In genomic region chr15:100424396-100425122, GRCm38 (mm10) we compare ENCODE assay signal across 8 mouse cellular contexts. TPM values are rescaled to one million over a fixed set of nuclear protein-coding genes. Genes with fewer than 3 reads are reported as not detected.
DNase-seq lines count a peak whose midpoint lies in the region; ATAC-seq and TF ChIP-seq lines count a peak whose summit lies in the region.

Gene Slc11a2 (minus strand): TSS chr15:100425072.

- H3K4me3 ChIP-seq in C2C12 (ENCODE audit: insufficient read depth, poor library complexity, severe bottlenecking), result no peak within 1 kb of the TSS
- peak within 1 kb of the TSS; percentile 93 for H3K4me3 ChIP-seq in forebrain, embryonic 14.5 days (ENCODE audit: low read depth, low read length)
- H3K4me3 ChIP-seq in hindbrain, embryonic 13.5 days, result peak within 1 kb of the TSS; percentile 97
- H3K4me3 ChIP-seq in midbrain, embryonic 15.5 days, result peak within 1 kb of the TSS; percentile 97

- H3K9ac ChIP-seq in forebrain, embryonic 14.5 days (ENCODE audit: low read length), result peak within 1 kb of the TSS; percentile 10; the same call in 1 of the 2 replicates
- peak within 1 kb of the TSS; percentile 43; the same call in 1 of the 2 replicates for H3K9ac ChIP-seq in hindbrain, embryonic 13.5 days
- H3K9ac ChIP-seq in midbrain, embryonic 15.5 days, result 0 out of 2 replicates have a peak within 1 kb of the TSS, but pooled peaks have one; percentile 46

- intact Hi-C loops in left cerebral cortex, postnatal 10 days (cut with DNase I), result no loop called here

- no peak within 1 kb of the TSS for H3K27ac ChIP-seq in forebrain, embryonic 14.5 days (ENCODE audit: low read depth, low read length)
- no peak within 1 kb of the TSS for H3K27ac ChIP-seq in hindbrain, embryonic 13.5 days
- H3K27ac ChIP-seq in midbrain, embryonic 15.5 days, result no peak within 1 kb of the TSS

- no peaks in the 10 kb centered on the region for H3K27me3 ChIP-seq in C2C12 (ENCODE audit: control insufficient read depth, insufficient read depth, insufficient read length)
- H3K27me3 ChIP-seq in forebrain, embryonic 14.5 days (replicated peaks; ENCODE audit: control insufficient read depth, insufficient read depth, low read length), result peaks cover 23% of the 10 kb centered on the region
- H3K27me3 ChIP-seq in hindbrain, embryonic 13.5 days, result peaks cover 30% of the 10 kb centered on the region
- H3K27me3 ChIP-seq in midbrain, embryonic 15.5 days (replicated peaks), result peaks cover 27% of the 10 kb centered on the region

- H3K79me2 ChIP-seq in C2C12 (ENCODE audit: control insufficient read depth, insufficient read depth), result peaks cover 32% of the 10 kb centered on the region

- H3K4me2 ChIP-seq in forebrain, embryonic 14.5 days (ENCODE audit: low read length), result peak within 1 kb of the TSS; percentile 69
- H3K4me2 ChIP-seq in hindbrain, embryonic 13.5 days, result peak within 1 kb of the TSS; percentile 83
- peak within 1 kb of the TSS; percentile 94 for H3K4me2 ChIP-seq in midbrain, embryonic 15.5 days

- H3K4me1 ChIP-seq in forebrain, embryonic 14.5 days (ENCODE audit: control insufficient read depth, insufficient read depth, low read length), result peaks cover 12% of the 10 kb centered on the region
- peaks cover 39% of the 10 kb centered on the region for H3K4me1 ChIP-seq in hindbrain, embryonic 13.5 days (replicated peaks)
- peaks cover 38% of the 10 kb centered on the region for H3K4me1 ChIP-seq in midbrain, embryonic 15.5 days

- peaks cover 20% of the 10 kb centered on the region for H3K79me3 ChIP-seq in C2C12 (ENCODE audit: low read depth)

- no peaks in the 10 kb centered on the region for H3K36me3 ChIP-seq in C2C12 (ENCODE audit: control insufficient read depth, insufficient read depth)
- H3K36me3 ChIP-seq in forebrain, embryonic 14.5 days (ENCODE audit: control insufficient read depth, insufficient read depth, low read length), result no peaks in the 10 kb centered on the region
- H3K36me3 ChIP-seq in hindbrain, embryonic 13.5 days, result no peaks in the 10 kb centered on the region
- no peaks in the 10 kb centered on the region for H3K36me3 ChIP-seq in midbrain, embryonic 15.5 days (replicated peaks)

- H3K9me3 ChIP-seq in forebrain, embryonic 14.5 days (replicated peaks; ENCODE audit: control insufficient read depth, low read length), result no peaks in the 10 kb centered on the region
- no peaks in the 10 kb centered on the region for H3K9me3 ChIP-seq in hindbrain, embryonic 13.5 days
- no peaks in the 10 kb centered on the region for H3K9me3 ChIP-seq in midbrain, embryonic 15.5 days

- 22% methylated on average over 17 of the region's 17 CpGs for WGBS in forebrain, embryonic 14.5 days
- WGBS in hindbrain, embryonic 13.5 days, result 37% methylated on average over 17 of the region's 17 CpGs
- WGBS in midbrain, embryonic 15.5 days, result 31% methylated on average over 17 of the region's 17 CpGs

- no peak for ATAC-seq in forebrain, embryonic 14.5 days
- no peak for ATAC-seq in hindbrain, embryonic 13.5 days (ENCODE audit: low FRiP score)
- no peak for ATAC-seq in midbrain, embryonic 15.5 days (replicated peaks)

- TF ChIP-seq CTCF in C2C12 (IDR thresholded peaks at IDR 0.05; ENCODE audit: control insufficient read depth, insufficient read depth, insufficient read length), result no peak

- peak within 1 kb of the TSS; percentile 10 for H3ac ChIP-seq in C2C12 (ENCODE audit: control insufficient read depth, insufficient read length, low read depth)

- no peak for DNase-seq in adrenal gland, adult 18-20 months (ENCODE audit: low spot score in 2 of 2)
- no peak for DNase-seq in forebrain, embryonic 14.5 days (ENCODE audit: low spot score)
- no peak for DNase-seq in left cerebral cortex, postnatal 10 days (ENCODE audit: extremely low spot score in 1 of 2, low spot score in 2 of 2)
- DNase-seq in right cerebral cortex, postnatal 36 days (ENCODE audit: low spot score in 2 of 2), result no peak
- DNase-seq in frontal cortex, postnatal 14 days (ENCODE audit: low spot score in 2 of 2), result no peak

TF ChIP-seq in C2C12, 6 proteins besides CTCF, POLR2A, EP300 and RAD21:
- TF ChIP-seq CEBPB (IDR thresholded peaks at IDR 0.05; ENCODE audit: low read depth) (no peak), FOSL1 (IDR thresholded peaks at IDR 0.05; ENCODE audit: insufficient read depth, low read length, poor library complexity, severe bottlenecking) (no peak), MAX (IDR thresholded peaks at IDR 0.05) (no peak), USF1 (IDR thresholded peaks at IDR 0.05; ENCODE audit: low read depth) (no peak), MYOG (IDR thresholded peaks at IDR 0.05; ENCODE audit: control insufficient read depth, extremely low read depth, insufficient read length) (no peak), MYOD1 (IDR thresholded peaks at IDR 0.05; ENCODE audit: control insufficient read depth, insufficient read length, low read depth) (no peak)

RNA-seq across cellular contexts. Expression of gene Slc11a2, which starts in this region (rescaled TPM):
- polyA plus RNA-seq in C2C12 (2012; fragmentation: generic; extraction: Trizol), result 34.3 TPM
- 100 to 1,000 TPM; 110 to 132 TPM for total RNA-seq in adrenal gland, adult 18-20 months (2021)
- 15.2 and 17.4 TPM in 2 replicates for polyA plus RNA-seq in forebrain, embryonic 14.5 days (2014; fragmentation: Nextera tagmentation; extraction: Ambion mirVana)
- polyA plus RNA-seq in hindbrain, embryonic 13.5 days (2015; fragmentation: Nextera tagmentation; extraction: Ambion mirVana), result 23.8 and 24.1 TPM in 2 replicates
- total RNA-seq in left cerebral cortex, postnatal 10 days (2021), result 10 to 100 TPM; 53.5 to 55.6 TPM
- polyA plus RNA-seq in midbrain, embryonic 15.5 days (2015; fragmentation: Nextera tagmentation; extraction: Ambion mirVana), result 28.0 and 31.0 TPM in 2 replicates
